Mouse (Mus musculus) inflammation-experienced regulatory T-cells, adult 6 months (primary cell): ENCODE measurements around the gene Pam. TPM values are rescaled to one million over a fixed set of nuclear protein-coding genes. Genes with fewer than 3 reads are reported as not detected.

Experiments used
- ATAC-seq: one replicate; pipeline ENCODE4 v1.8.0; 2017
- polyA plus RNA-seq, 3 experiments: library from polyadenylated mRNA; unstranded; fragments of 100-300 nt; shearing (Covaris generic); gene quantifications; one replicate each; pipeline ENCODE4 v1.2.1; 2017

Gene Pam
- 1 to 10 TPM; 1.5 to 5.3 (median 3.8) TPM for polyA plus RNA-seq

- peak; percentile 83 for ATAC-seq
These were observed at the start of gene Pam for GRCm38 (mm10) chr1:98095246-98095990. Pam (minus strand) TSS chr1:98095646.

- ATAC-seq = no peak
These were observed 49.4 kb upstream of the Pam start for GRCm38 (mm10) chr1:98144845-98145244.

GRCm38 (mm10) chr1:98131244-98131643 lies 35.8 kb upstream of the Pam start:
- peak; percentile 77 for ATAC-seq

GRCm38 (mm10) chr1:98129561-98130347 lies 34.3 kb upstream of the Pam start:
- ATAC-seq = peak; percentile 81

GRCm38 (mm10) chr1:98129111-98129510 lies 33.7 kb upstream of the Pam start:
- no peak for ATAC-seq

GRCm38 (mm10) chr1:98128338-98129096 lies 33.1 kb upstream of the Pam start:
- ATAC-seq = no peak

GRCm38 (mm10) chr1:98126268-98126667 lies 30.8 kb upstream of the Pam start:
- no peak for ATAC-seq

- no peak for ATAC-seq
These were observed 29.3 kb upstream of the Pam start for GRCm38 (mm10) chr1:98124727-98125126.

GRCm38 (mm10) chr1:98119595-98119994 lies 24.1 kb upstream of the Pam start:
- no peak for ATAC-seq

- ATAC-seq = no peak
These were observed 12.2 kb upstream of the Pam start for GRCm38 (mm10) chr1:98107599-98107998.

- ATAC-seq = no peak
These were observed 4.0 kb upstream of the Pam start for GRCm38 (mm10) chr1:98099441-98099840.

- ATAC-seq = no peak
These were observed 2.7 kb upstream of the Pam start for GRCm38 (mm10) chr1:98097957-98098729.

GRCm38 (mm10) chr1:98096396-98096935 lies 1.0 kb upstream of the Pam start:
- ATAC-seq = no peak

GRCm38 (mm10) chr1:98095991-98096330 lies 515 bp upstream of the Pam start:
- no peak for ATAC-seq

- peak; percentile 24 for ATAC-seq
These were observed 618 bp downstream of the Pam start for GRCm38 (mm10) chr1:98094811-98095245.

GRCm38 (mm10) chr1:98089336-98089975 lies 6.0 kb downstream of the Pam start:
- no peak for ATAC-seq

- ATAC-seq = no peak
These were observed 9.0 kb downstream of the Pam start for GRCm38 (mm10) chr1:98086456-98086855.

- no peak for ATAC-seq
These were observed 10.7 kb downstream of the Pam start for GRCm38 (mm10) chr1:98084596-98085274.

- no peak for ATAC-seq
These were observed 11.9 kb downstream of the Pam start for GRCm38 (mm10) chr1:98083508-98083907.

- no peak for ATAC-seq
These were observed 12.5 kb downstream of the Pam start for GRCm38 (mm10) chr1:98082988-98083387.

GRCm38 (mm10) chr1:98080431-98080830 lies 15.0 kb downstream of the Pam start:
- no peak for ATAC-seq
